9 mouse cellular contexts compared by ENCODE assay signal in the genomic region with DNA sequence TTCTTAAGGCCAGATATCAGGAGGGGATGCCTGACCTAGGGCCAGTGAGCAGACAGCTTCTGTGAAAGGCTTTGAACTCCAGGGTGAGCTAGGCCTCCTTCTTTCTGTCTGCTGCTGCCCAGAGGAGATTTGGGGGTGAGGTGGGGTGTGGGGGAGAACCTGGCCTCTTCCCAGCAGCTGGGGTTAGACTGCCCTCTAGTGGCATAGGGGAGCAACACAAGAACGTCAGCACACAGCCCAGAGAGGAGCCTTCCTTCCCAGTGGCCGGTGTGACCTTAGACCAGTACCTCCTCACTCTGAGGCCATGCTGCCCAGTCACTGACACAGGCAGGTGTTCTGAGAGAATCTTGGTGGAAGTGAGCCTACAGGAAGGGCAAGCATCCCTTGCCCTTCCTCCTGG. TPM values are rescaled to one million over a fixed set of nuclear protein-coding genes. Genes with fewer than 3 reads are reported as not detected.
DNase-seq lines count a peak whose midpoint lies in the region; ATAC-seq and TF ChIP-seq lines count a peak whose summit lies in the region.
"Had no signal": no experiment of that assay in that cellular context is flagged by ENCODE, and none has a peak within 500 bp of the region (broad histone marks: within the 10 kb centered on the region; RNA-seq: fewer than 3 reads in every experiment).

No protein-coding gene starts in this region.

- H3K79me2 ChIP-seq in C2C12 (ENCODE audit: control insufficient read depth, insufficient read depth), result no peaks in the 10 kb centered on the region

- H3K4me1 ChIP-seq in intestine, postnatal 0 days (replicated peaks; ENCODE audit: control insufficient read depth, insufficient read depth, low read length), result no peaks in the 10 kb centered on the region
- H3K4me1 ChIP-seq in intestine, embryonic 16.5 days (ENCODE audit: control insufficient read depth, insufficient read depth, low read length), result 0 out of 2 replicates have a peak, but pooled peaks cover 3% of the 10 kb centered on the region
- H3K4me1 ChIP-seq in neural tube, embryonic 11.5 days (ENCODE audit: control insufficient read depth, insufficient read depth, low read length), result peaks cover 28% of the 10 kb centered on the region
- no peaks in the 10 kb centered on the region for H3K4me1 ChIP-seq in intestine, embryonic 15.5 days (replicated peaks)

- H3K79me3 ChIP-seq in C2C12 (ENCODE audit: low read depth), result no peaks in the 10 kb centered on the region

- no peak for ATAC-seq in intestine, postnatal 0 days
- no peak for ATAC-seq in intestine, embryonic 16.5 days
- no peak for ATAC-seq in neural tube, embryonic 11.5 days (ENCODE audit: insufficient read depth, low FRiP score, low TSS enrichment)
- ATAC-seq in intestine, embryonic 15.5 days, result no peak

- no peaks in the 10 kb centered on the region for H3K36me3 ChIP-seq in intestine, postnatal 0 days (ENCODE audit: control insufficient read depth, insufficient read depth)
- no peaks in the 10 kb centered on the region for H3K36me3 ChIP-seq in intestine, embryonic 16.5 days (ENCODE audit: control insufficient read depth, insufficient read depth, low read length)
- no peaks in the 10 kb centered on the region for H3K36me3 ChIP-seq in C2C12 (ENCODE audit: control insufficient read depth, insufficient read depth)
- H3K36me3 ChIP-seq in neural tube, embryonic 11.5 days (ENCODE audit: control insufficient read depth, insufficient read depth, low read length), result no peaks in the 10 kb centered on the region
- no peaks in the 10 kb centered on the region for H3K36me3 ChIP-seq in intestine, embryonic 15.5 days
- H3K36me3 ChIP-seq: embryonic facial prominence, embryonic 13.5 days had no signal

- H3K4me2 ChIP-seq in intestine, postnatal 0 days (replicated peaks; ENCODE audit: low read depth), result no peak overlapping the region
- no peak overlapping the region for H3K4me2 ChIP-seq in intestine, embryonic 16.5 days (ENCODE audit: low read depth, low read length)
- H3K4me2 ChIP-seq in neural tube, embryonic 11.5 days (ENCODE audit: low read depth), result no peak overlapping the region
- no peak overlapping the region for H3K4me2 ChIP-seq in intestine, embryonic 15.5 days (replicated peaks)
- H3K4me2 ChIP-seq: embryonic facial prominence, embryonic 13.5 days had no signal

- peaks cover 56% of the 10 kb centered on the region for H3K27me3 ChIP-seq in intestine, postnatal 0 days (replicated peaks; ENCODE audit: control insufficient read depth, insufficient read depth, low read length)
- H3K27me3 ChIP-seq in intestine, embryonic 16.5 days (replicated peaks; ENCODE audit: control insufficient read depth, insufficient read depth, low read length), result peaks cover 43% of the 10 kb centered on the region
- peaks cover 62% of the 10 kb centered on the region for H3K27me3 ChIP-seq in C2C12 (ENCODE audit: control insufficient read depth, insufficient read depth, insufficient read length)
- peaks cover 22% of the 10 kb centered on the region for H3K27me3 ChIP-seq in neural tube, embryonic 11.5 days (ENCODE audit: control insufficient read depth, insufficient read depth, low read length)
- H3K27me3 ChIP-seq in intestine, embryonic 15.5 days (replicated peaks), result peaks cover 45% of the 10 kb centered on the region

- peak; percentile 59 for DNase-seq in ZHBTc4 (ENCODE audit: low read depth, low spot score)
- peak; percentile 77 for DNase-seq in embryo, embryonic 10 days (ENCODE audit: low spot score)
- peak; percentile 52 to 56 for DNase-seq in kidney, postnatal 25 days
- peak; percentile 74 for DNase-seq in neural tube, embryonic 11.5 days (ENCODE audit: low spot score)

- no peak overlapping the region for H3K4me3 ChIP-seq in intestine, postnatal 0 days (ENCODE audit: low read depth, low read length)
- H3K4me3 ChIP-seq in intestine, embryonic 16.5 days (ENCODE audit: low read length), result no peak overlapping the region
- no peak overlapping the region for H3K4me3 ChIP-seq in C2C12 (ENCODE audit: insufficient read depth, poor library complexity, severe bottlenecking)
- H3K4me3 ChIP-seq in neural tube, embryonic 11.5 days (ENCODE audit: low read depth, low read length), result no peak overlapping the region
- H3K4me3 ChIP-seq in intestine, embryonic 15.5 days (replicated peaks), result no peak overlapping the region
- H3K4me3 ChIP-seq: embryonic facial prominence, embryonic 13.5 days had no signal

- peak; percentile 86 for TF ChIP-seq CTCF in intestine, postnatal 0 days (IDR thresholded peaks at IDR 0.05; ENCODE audit: low read depth)
- TF ChIP-seq CTCF in C2C12 (IDR thresholded peaks at IDR 0.05; ENCODE audit: control insufficient read depth, insufficient read depth, insufficient read length), result peak; percentile 80

- no peak overlapping the region for H3ac ChIP-seq in C2C12 (ENCODE audit: control insufficient read depth, insufficient read length, low read depth)

- WGBS in intestine, postnatal 0 days, result 13% methylated on average over 2 of the region's 2 CpGs
- 7% methylated on average over 2 of the region's 2 CpGs for WGBS in intestine, embryonic 16.5 days
- WGBS in neural tube, embryonic 11.5 days, result 0% methylated on average over 2 of the region's 2 CpGs
- 6% methylated on average over 2 of the region's 2 CpGs for WGBS in intestine, embryonic 15.5 days

- no peak overlapping the region for H3K27ac ChIP-seq in intestine, postnatal 0 days (ENCODE audit: low read depth, low read length)
- no peak overlapping the region for H3K27ac ChIP-seq in intestine, embryonic 16.5 days (ENCODE audit: low read length)
- H3K27ac ChIP-seq in neural tube, embryonic 11.5 days (ENCODE audit: low read depth, low read length), result no peak overlapping the region
- H3K27ac ChIP-seq in intestine, embryonic 15.5 days, result no peak overlapping the region
- H3K27ac ChIP-seq: embryonic facial prominence, embryonic 13.5 days had no signal

- no peak overlapping the region for H3K9ac ChIP-seq in intestine, postnatal 0 days (ENCODE audit: low read depth, low read length)
- H3K9ac ChIP-seq in intestine, embryonic 16.5 days (ENCODE audit: low read depth, low read length), result no peak overlapping the region
- H3K9ac ChIP-seq in neural tube, embryonic 11.5 days (ENCODE audit: low read length), result no peak overlapping the region
- no peak overlapping the region for H3K9ac ChIP-seq in intestine, embryonic 15.5 days
- H3K9ac ChIP-seq: embryonic facial prominence, embryonic 13.5 days had no signal

- H3K9me3 ChIP-seq in intestine, postnatal 0 days (ENCODE audit: control insufficient read depth), result no peaks in the 10 kb centered on the region
- H3K9me3 ChIP-seq in intestine, embryonic 16.5 days (ENCODE audit: control insufficient read depth, low read length), result no peaks in the 10 kb centered on the region
- H3K9me3 ChIP-seq in neural tube, embryonic 11.5 days (ENCODE audit: control insufficient read depth, low read length), result no peaks in the 10 kb centered on the region
- H3K9me3 ChIP-seq in intestine, embryonic 15.5 days, result no peaks in the 10 kb centered on the region
- H3K9me3 ChIP-seq: embryonic facial prominence, embryonic 13.5 days had no signal

TF ChIP-seq in C2C12, 6 proteins besides CTCF, POLR2A, EP300 and RAD21:
- TF ChIP-seq MAX (IDR thresholded peaks at IDR 0.05), result no peak
- no peak for TF ChIP-seq CEBPB (IDR thresholded peaks at IDR 0.05; ENCODE audit: low read depth)
- no peak for TF ChIP-seq USF1 (IDR thresholded peaks at IDR 0.05; ENCODE audit: low read depth)
- no peak for TF ChIP-seq MYOG (IDR thresholded peaks at IDR 0.05; ENCODE audit: control insufficient read depth, extremely low read depth, insufficient read length)
- no peak for TF ChIP-seq FOSL1 (IDR thresholded peaks at IDR 0.05; ENCODE audit: insufficient read depth, low read length, poor library complexity, severe bottlenecking)
- no peak for TF ChIP-seq MYOD1 (IDR thresholded peaks at IDR 0.05; ENCODE audit: control insufficient read depth, insufficient read length, low read depth)

RNA-seq across cellular contexts. Expression of gene Rhbg, which starts 10.4 kb away (rescaled TPM):
- 0.60 and 0.65 TPM in 2 replicates for polyA plus RNA-seq in intestine, postnatal 0 days (2015; fragmentation: Nextera tagmentation; extraction: Ambion mirVana)
- polyA plus RNA-seq in intestine, embryonic 16.5 days (2015; fragmentation: Nextera tagmentation; extraction: Ambion mirVana), result 0.69 and 1.3 TPM in 2 replicates
- not detected for polyA plus RNA-seq in C2C12 (2012; fragmentation: generic; extraction: Trizol)
- polyA plus RNA-seq in neural tube, embryonic 11.5 days (2014; fragmentation: Nextera tagmentation; extraction: Ambion mirVana), result 0.27 and 1.2 TPM in 2 replicates
- polyA plus RNA-seq in intestine, embryonic 15.5 days (2015; fragmentation: Nextera tagmentation; extraction: Ambion mirVana), result 0.59 and 0.69 TPM in 2 replicates

RNA-seq across cellular contexts. Expression of gene Gm38392, which starts 42.9 kb away (rescaled TPM):
- polyA plus RNA-seq in intestine, postnatal 0 days (2015; fragmentation: Nextera tagmentation; extraction: Ambion mirVana), result 0.13 and 0.18 TPM in 2 replicates
- 0.81 TPM in 1 of 2 replicates, not detected in the other for polyA plus RNA-seq in intestine, embryonic 16.5 days (2015; fragmentation: Nextera tagmentation; extraction: Ambion mirVana)
- polyA plus RNA-seq in C2C12 (2012; fragmentation: generic; extraction: Trizol), result not detected
- not detected in 2 replicates for polyA plus RNA-seq in neural tube, embryonic 11.5 days (2014; fragmentation: Nextera tagmentation; extraction: Ambion mirVana)
- polyA plus RNA-seq in intestine, embryonic 15.5 days (2015; fragmentation: Nextera tagmentation; extraction: Ambion mirVana), result 0.15 and 0.42 TPM in 2 replicates

RNA-seq across cellular contexts. Expression of gene Tsacc, which starts 52.7 kb away (rescaled TPM):
- polyA plus RNA-seq in intestine, postnatal 0 days (2015; fragmentation: Nextera tagmentation; extraction: Ambion mirVana), result 6.1 and 7.2 TPM in 2 replicates
- polyA plus RNA-seq in intestine, embryonic 16.5 days (2015; fragmentation: Nextera tagmentation; extraction: Ambion mirVana), result 9.7 and 10.8 TPM in 2 replicates
- polyA plus RNA-seq in C2C12 (2012; fragmentation: generic; extraction: Trizol), result 2.3 TPM
- 9.1 and 10.7 TPM in 2 replicates for polyA plus RNA-seq in neural tube, embryonic 11.5 days (2014; fragmentation: Nextera tagmentation; extraction: Ambion mirVana)
- 10.2 and 12.2 TPM in 2 replicates for polyA plus RNA-seq in intestine, embryonic 15.5 days (2015; fragmentation: Nextera tagmentation; extraction: Ambion mirVana)

RNA-seq across cellular contexts. Expression of gene Cct3, which starts 52.8 kb away (rescaled TPM):
- 170 and 175 TPM in 2 replicates for polyA plus RNA-seq in intestine, postnatal 0 days (2015; fragmentation: Nextera tagmentation; extraction: Ambion mirVana)
- 470 and 510 TPM in 2 replicates for polyA plus RNA-seq in intestine, embryonic 16.5 days (2015; fragmentation: Nextera tagmentation; extraction: Ambion mirVana)
- polyA plus RNA-seq in C2C12 (2012; fragmentation: generic; extraction: Trizol), result 628 TPM
- 768 and 797 TPM in 2 replicates for polyA plus RNA-seq in neural tube, embryonic 11.5 days (2014; fragmentation: Nextera tagmentation; extraction: Ambion mirVana)
- polyA plus RNA-seq in intestine, embryonic 15.5 days (2015; fragmentation: Nextera tagmentation; extraction: Ambion mirVana), result 520 and 528 TPM in 2 replicates
